Mouse (Mus musculus) left cerebral cortex, adult 11 months (tissue): ENCODE measurements at regions not wholly inside any gene's neighbourhood (a gene's known extent, or its start where the extent isn't known, plus 50 kb on each side); places are given as distances from the start of the nearest gene placed in this dataset.
"Not testable (repeated sequence)": the region's sequence is repeated elsewhere in the genome, so short reads cannot be mapped to it uniquely, and the experiment has no call there.

Experiments used
- DNase-seq: peaks from one replicate; pipeline ENCODE4 v3.0.0; 2022; ENCODE audit warnings: low spot score

DNA sequence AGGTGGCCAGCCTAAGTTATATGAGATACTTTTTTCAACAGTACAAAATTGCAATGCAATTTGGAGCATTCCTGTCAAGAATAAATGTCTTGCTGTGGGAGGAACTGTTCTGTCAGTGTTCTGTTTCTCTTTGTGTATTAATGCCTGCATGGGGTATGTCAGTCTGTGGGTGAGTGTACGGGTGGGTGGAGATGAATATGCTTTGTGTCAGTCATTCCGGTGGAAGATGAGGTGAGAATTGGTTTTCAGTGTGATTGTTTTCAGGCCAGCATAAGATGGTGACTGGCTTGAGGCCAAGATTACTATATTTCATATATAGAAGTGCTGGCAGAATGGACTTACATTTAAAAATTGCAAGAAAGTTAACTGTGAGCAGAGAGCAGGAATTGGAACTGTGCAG, 184.0 kb downstream of the Frk start:
- DNase-seq = peak; percentile 53

DNA sequence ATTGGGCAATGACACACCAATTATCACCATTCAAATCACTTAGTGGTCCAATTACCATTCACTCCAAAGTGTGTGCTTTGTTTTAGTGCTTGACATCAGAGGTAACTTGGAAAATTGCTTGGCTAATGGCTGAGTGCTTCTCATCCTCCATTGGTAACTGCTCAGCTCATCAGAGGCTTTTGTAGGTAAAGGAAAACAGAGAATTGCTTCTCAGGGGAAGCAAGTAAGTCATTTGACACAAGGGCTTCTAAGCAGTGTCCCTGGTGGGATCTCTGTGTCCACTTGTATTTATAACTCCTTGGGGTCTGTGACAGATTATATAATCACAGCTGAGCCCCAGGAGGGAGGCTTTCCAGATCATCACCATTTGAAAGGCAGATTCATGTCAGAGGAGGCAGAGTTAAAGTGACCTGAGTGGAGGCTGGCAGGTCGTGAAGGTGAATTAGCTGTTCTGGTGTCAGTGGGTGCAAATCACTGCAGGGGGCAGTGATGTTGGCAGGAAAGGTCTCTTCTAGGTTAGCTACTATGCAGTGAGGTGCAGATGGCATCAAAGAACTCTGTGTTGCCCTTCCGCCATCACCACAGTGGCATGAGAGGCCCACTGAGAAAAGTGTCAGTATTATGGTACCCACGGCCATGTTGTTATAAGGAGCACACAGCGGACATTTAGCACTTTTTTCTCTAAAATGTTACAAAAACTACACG, 184.7 kb downstream of the Frk start:
- no peak for DNase-seq

DNA sequence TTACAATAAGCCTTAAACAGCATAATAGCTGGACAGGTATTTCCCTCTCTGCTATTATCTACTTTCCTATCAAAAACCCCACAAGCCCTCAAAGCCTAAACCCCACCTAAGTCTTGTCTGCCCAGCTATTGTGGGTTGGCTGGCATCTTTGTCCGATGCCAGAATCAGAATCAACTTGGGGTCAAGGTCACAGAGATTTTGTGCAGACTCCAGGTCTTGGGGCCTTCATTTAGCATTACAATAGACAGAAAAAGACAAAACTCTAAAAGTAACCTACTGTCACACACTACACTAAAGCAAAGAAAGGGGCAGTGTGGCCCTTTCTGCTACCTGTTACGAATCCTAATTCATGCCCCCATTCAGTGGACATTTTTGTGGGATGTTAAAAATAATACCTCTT, 188.6 kb downstream of the Frk start:
- no peak for DNase-seq

DNA sequence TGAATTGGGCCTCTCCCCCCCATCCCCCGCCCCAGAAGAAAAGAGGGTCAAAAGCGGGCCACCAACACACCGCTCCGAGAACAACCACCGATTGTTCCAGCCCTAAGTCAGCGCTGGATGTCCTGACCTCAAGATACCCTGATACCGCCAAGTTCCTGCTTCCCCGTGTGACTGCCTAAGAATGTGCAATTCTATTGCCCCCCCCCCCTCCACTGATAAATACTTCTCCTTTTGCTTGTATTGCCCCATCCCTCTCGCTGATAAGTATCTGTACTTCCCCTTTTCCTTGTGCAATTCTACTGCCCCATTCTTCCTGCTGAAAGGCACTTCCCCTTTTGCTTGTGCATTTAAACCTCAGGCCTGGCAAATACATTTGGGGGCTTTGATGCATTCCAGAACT, 216.2 kb downstream of the Frk start:
- DNase-seq = not testable (repeated sequence)

DNA sequence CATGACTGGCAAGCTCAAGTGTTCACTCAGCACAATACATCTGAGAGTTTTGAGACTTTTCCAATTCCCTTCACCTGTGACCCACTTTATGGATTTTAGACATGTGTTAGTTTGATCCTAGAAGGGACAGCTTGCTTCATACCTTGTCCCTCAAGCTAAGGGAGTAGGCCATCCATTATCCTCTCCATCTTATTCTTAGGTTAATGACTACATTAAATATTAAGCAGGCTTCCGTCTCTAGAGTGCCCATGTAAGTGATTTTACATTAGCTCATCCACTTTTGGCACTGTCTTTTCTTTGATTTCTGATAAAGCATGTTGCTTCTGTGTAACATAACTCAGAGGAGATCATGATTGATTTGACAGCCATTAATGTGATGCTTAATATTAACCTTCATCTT, 218.8 kb downstream of the Frk start:
- no peak for DNase-seq

DNA sequence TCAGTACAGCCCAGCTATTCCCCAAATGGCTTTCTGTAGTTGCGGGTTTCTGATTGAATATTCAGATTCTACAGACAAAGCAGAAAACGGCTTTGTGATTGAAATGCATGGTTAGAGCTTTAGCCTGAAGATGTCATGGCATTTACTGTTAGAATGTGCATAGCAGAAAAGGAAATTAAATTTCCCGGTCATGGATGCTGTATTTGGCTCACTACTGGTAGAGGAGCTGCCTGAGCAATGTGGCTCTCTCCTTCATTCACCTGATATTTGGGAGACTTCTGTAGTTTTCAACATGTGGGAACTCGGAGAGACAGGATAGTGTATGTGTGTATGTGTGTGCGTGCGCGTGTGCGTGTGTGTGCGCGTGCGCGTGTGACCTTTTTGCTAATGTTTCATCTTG, 222.2 kb downstream of the Frk start:
- DNase-seq = no peak

DNA sequence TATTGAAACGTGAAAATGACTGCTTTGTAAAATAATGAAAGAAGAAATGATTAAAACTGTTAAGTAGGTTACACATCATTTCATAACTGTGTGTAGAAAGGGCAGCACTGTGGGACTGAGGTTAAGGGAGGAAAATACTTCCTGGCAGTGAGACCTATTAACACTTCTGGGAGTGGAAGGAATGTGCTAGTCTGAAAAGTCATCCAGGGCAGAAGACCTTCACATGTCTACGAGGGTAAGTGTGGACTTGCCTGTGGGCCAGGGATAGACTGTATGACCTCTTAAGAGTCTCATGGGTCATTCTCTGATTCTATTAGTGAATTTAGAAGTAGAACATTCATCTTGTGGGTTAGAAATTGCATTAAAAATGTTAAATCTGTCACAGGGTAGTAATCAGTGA, 248.1 kb downstream of the Frk start:
- DNase-seq = no peak

DNA sequence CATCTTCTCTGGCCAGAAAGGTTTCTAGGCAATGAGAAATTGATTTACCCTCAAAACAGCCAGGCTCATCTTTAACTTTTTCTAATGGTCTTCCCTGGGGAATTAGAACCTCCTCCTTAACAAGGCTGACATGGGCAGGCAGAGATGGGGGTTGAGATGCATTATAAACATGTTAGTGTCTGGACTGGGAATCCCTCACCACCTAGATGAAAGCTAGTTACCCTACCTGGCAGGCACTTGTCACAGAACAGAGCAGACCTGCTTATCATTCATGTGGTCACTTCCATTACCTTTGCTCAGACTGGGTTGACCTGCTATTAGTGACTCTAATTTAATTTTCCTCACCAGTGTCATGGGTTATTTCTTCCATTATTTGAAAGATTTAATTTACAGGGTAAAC, 279.2 kb downstream of the Frk start:
- no peak for DNase-seq

DNA sequence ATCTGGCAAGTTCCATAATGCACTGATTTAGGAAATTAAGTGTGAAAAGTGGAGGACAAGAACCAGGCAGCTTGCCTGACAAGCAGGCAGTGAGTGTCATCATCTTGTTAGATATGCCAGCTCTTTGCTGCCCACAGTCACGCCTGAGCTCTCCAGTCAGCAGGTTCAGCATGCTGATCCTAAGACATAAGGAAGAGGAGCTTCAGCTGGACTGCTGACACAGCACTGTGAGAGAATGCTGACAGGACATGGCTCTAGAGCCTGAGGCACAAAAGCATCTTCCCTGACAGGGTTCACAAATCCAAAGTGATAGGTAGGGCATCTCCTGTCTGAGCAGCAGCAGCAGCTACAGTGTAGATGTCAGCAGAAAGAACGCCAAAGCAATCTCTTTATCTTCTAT, 308.9 kb downstream of the Frk start:
- no peak for DNase-seq

DNA sequence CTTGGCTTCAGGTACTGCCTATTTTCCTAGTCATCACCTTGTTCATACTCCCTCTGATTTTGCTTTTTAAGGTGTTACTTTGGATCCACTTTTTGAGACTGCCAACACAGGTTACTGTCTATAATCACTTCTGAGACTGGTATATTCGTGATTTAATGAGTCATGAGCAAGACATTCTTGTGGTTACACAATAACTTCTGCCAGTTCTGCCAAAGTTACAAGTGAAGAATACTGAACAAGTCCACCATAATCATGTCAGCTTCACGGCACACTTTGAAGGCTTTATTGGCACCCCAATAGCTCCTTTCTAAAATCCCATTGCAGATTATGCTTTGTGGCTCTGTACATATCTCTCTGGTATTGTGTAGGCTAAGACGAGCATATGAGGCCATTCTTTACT, 327.9 kb downstream of the Frk start:
- DNase-seq = no peak

DNA sequence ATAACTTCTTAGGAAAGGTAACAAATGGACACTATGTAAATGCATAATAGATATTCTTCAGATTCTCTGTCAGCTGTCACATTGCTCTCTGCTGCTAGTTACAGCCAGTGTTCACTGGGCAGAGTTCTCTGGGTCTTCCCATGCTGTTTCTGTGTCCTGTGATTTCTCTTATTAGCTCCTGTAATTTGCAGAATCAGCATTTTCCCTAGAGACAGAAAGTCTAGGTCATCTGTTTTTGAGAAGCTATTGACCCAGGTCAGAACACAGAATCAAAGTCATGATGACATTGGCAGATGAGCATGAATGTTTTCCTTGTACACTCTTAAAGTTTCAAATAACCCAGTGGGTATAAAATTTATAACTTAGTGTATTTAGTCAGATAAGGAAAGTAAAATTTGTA, 340.9 kb downstream of the Frk start:
- DNase-seq = no peak

DNA sequence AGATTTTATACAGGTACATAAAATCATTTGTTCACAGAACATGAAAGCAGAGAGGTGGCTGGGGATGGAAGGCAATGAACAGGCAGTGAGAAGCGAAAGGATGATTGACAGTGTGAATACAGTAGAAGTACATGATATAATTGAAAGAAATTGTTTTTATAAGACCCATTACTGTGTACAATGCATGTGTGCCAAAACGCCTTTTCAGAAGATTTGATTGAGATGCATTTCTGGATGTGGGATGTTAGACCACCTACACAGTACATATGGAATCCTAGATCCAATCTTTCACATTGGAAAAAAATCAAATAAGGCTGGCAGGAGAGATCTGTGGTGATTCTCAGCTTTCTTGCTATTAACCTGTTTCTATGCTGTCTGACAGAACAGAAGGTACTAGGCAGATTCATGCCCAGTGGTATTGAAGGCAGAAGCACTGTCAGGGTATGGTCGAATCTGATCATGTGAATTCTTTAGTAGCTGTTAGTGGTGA, 358.9 kb downstream of the Frk start:
- peak; percentile 18 for DNase-seq

DNA sequence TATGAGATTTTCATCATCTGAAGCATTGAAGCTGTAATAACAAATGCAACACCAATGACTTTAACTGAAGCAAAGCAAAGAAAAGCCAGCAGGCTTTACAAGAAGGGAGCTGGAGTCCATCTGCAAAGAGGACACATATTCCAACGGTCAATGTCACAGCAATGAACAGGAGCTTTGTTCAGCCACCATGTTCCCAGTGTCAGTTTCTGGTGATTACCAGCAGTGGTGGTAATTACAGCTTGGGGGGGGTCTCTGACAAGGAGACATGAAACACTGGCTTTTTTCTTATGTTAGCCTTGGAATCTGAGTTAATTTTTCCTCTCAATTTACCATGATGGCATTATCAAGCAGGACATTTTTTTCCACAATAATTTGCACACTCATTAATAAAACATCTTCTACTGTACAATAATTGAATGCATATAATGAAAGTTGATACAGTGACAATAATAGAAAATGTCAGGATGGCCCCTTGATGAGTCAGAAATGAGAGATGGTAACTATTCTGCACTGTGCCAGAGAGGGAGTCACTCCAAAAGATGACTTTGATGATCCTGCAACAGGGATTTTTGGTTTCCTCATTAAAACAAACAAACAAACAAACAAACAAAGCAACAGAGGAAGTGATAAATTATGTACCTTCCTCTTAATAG, 373.4 kb downstream of the Frk start:
- no peak for DNase-seq

DNA sequence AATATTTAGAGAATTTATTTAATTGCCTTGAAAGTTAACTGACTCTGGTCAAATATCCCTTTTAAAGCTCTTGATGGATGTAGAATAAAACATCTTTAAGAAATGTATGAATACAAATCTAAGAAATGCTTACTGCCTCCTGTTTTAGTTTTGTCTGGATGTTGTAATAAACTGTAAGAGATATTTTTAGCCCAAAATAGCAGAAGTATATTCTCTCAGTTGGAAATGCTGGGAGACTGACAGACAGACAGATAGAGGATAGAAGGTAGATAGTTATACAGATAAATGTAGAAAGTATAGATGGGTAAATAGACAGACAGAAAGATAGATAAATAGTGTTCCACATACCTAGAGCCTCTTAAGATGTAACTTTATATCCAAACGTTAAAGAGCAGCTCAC, 379.5 kb downstream of the Frk start:
- no peak for DNase-seq

DNA sequence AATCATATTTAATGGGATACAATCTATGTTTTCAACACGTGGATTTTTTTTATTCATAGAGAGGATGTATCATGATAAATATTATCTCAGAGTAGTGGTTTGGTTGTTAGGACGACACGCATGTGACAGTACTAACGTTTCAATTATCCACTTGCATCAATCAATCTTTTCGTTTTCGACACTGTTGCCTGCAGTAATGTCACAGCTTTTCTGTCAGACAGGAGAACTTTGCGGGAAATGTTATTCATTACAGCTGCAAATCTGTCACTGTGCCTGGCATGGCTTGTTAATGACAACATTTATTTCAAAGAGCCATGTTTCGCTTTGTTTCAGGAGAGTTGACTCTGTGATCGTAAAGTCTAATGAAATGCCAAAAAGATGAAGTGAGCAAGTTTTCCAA, 388.7 kb downstream of the Frk start:
- no peak for DNase-seq

DNA sequence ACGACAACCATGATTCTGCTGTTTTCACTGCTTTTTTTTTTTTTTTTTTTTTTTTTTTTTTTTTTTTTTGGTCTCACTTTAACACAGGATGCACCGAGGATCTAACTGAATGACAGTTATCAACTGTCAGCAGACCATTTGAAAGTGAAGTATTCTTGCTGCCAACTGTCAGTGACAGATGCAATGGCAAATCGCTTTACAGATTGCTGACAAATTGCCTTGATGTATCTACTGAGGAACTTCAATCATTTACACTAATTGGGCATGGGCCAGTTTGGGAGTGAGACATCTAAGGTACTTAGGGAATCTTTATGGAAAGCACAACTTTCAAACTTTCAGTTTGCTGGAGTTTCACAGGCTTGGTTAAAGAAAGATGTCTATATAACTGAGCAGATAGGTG, 395.3 kb downstream of the Frk start:
- no peak for DNase-seq

DNA sequence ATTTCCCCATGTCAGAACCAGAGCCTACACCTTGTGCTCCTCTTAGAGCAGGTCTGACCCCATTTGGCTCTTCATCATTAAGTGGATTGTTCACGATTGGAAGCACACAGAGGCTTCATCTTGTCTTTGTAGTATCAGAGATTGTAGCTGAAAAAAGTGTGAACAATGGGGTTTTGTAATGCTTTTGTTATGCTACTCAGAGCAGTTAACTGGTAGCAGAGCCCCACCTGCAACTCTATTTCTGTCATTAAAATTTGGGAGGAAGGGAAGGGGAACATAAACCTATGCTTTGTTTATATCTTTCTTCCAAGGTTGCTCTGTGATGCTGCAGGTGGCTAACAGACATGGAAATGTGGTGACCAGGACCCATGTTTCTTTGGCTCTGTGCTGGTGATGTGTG, 404.4 kb downstream of the Frk start:
- DNase-seq = no peak

DNA sequence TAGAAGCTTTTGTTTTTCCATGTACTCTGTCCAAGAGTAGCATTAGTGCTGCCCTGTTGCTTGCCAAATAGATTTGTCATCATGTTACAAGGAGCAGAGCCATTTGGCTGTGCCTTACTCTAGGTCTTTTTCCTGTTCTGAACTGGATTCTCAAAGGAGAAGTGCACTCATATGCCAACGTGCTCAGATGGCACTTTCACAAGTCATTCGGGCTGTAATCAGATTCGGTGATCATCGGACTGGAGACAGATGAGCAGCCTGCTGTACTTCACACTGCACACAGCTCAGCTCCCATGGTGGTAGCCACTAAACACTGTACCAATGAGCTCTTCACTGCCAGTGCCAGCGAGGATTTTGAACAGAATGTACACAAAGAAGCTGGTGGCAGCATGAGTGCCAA, 421.1 kb downstream of the Frk start:
- no peak for DNase-seq

DNA sequence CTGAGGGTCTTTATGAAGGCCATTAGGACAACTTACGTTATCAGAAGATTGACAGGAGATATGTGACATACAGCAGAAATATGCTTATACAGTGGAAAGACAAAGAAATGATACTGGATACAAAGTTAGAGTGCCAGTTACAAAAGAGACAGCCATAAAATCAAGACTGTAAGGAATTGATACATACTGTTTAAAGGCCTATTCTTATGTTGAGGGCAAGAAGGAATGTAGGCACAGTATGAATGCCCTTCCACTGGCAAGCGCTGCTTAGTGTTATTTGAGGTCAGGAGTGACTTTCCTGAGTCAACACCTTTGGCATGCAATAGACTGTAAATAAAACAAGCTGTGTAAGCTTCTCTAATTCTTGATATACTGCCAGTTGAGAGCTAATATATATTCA, 421.5 kb downstream of the Frk start:
- no peak for DNase-seq

DNA sequence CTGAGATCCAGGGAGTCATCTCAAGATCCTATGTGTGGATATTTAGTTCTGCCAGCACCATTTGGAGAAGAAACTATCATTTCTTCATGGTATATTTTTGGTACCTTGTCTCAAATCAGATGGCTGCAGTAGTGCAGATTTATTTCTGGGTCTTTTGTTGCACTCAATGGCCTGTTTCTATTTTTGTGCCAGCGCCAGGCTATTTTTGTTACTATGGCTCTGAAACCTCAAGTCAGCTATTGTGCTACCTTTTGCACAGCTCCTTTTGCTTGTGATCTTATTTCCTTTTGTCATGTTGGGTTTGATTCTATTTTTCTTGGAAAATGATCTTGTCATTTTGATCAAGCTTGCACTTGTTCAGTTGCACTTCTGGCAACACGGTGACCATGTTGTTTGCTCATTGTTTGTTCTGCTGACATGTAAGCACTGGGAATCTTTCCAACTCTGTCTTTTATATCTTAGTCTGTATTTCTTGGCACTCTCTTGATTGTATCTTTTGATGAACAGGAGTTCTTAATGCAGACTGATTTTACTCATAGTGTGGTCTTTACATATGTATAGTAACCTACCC, 429.0 kb downstream of the Frk start:
- DNase-seq = no peak
